Mouse (Mus musculus) lung, embryonic 14.5 days (tissue): Measurements from ENCODE around the gene Rad23a. TPM values are rescaled to one million over a fixed set of nuclear protein-coding genes. Genes with fewer than 3 reads are reported as not detected.

Source experiments
- ATAC-seq: fragments of 200-750 bp; cut with Nextera tagmentation; 2 replicates; pipeline ENCODE4 v1.8.0; 2017; ENCODE audit warnings: mild to moderate bottlenecking, moderate TSS enrichment, moderate library complexity; ENCODE audit not compliant: insufficient read depth
- DNase-seq: peaks from one replicate; pipeline ENCODE4 v3.0.0-alpha.2; 2015
- H3K27ac ChIP-seq: fragments of 300-500 bp; sonication (generic); 2 replicates; pipeline ENCODE4 v1.5.1; 2014; ENCODE audit warnings: low read depth, mild to moderate bottlenecking, moderate library complexity
- H3K27me3 ChIP-seq: fragments of 300-500 bp; sonication (generic); 2 replicates; pipeline ENCODE4 v1.6.1; 2014; ENCODE audit warnings: low read length, control low read depth; ENCODE audit not compliant: insufficient read depth
- H3K36me3 ChIP-seq: fragments of 300-500 bp; sonication (generic); 2 replicates; pipeline ENCODE4 v1.6.1; 2014; ENCODE audit warnings: control low read depth; ENCODE audit not compliant: insufficient read depth
- H3K4me1 ChIP-seq: fragments of 300-500 bp; sonication (generic); 2 replicates; pipeline ENCODE4 v1.6.1; 2014; ENCODE audit warnings: antibody characterized with exemption, control low read depth; ENCODE audit not compliant: insufficient read depth
- H3K4me2 ChIP-seq: fragments of 300-500 bp; sonication (generic); 2 replicates; pipeline ENCODE4 v1.6.1; 2014; ENCODE audit warnings: mild to moderate bottlenecking
- H3K4me3 ChIP-seq: fragments of 300-500 bp; sonication (generic); 2 replicates; pipeline ENCODE4 v1.5.1; 2014; ENCODE audit warnings: low read depth, low read length
- H3K9ac ChIP-seq: fragments of 300-500 bp; sonication (generic); 2 replicates; pipeline ENCODE4 v1.6.1; 2014
- H3K9me3 ChIP-seq: fragments of 300-500 bp; sonication (generic); 2 replicates; pipeline ENCODE4 v1.6.1; 2016; ENCODE audit warnings: low read depth, low read length, control low read depth
- CTCF ChIP-seq: IDR thresholded peaks from 2 replicates; pipeline ENCODE4 v1.5.1; 2016; ENCODE audit warnings: antibody characterized with exemption, low read depth
- WGBS: fragments of 180-500 bp; shearing (Covaris S2); extraction: QIAGEN DNeasy Blood & Tissue Kit; methylation state at CpG from one replicate; pipeline ENCODE4 v1.1.7; 2014; 5-methylcytosine and 5-hydroxymethylcytosine counted together
- polyA plus RNA-seq: library from polyadenylated mRNA; unstranded; fragments of >200 nt; fragmentation: Nextera tagmentation; extraction: Ambion mirVana; gene quantifications from 2 replicates; pipeline ENCODE4 v1.2.1, GENCODE M21; 2014

The Rad23a gene
- polyA plus RNA-seq, 1 experiment from 2014 or later, result 123 TPM

- 0 out of 2 replicates have a peak, but pooled peaks have one; percentile 2 for TF ChIP-seq CTCF
- H3K27ac ChIP-seq, result no peak overlapping the region
- H3K36me3 ChIP-seq, result no peaks in the 10 kb centered on the region; the same call in 1 of the 2 replicates
- ATAC-seq (no peak), DNase-seq (no peak)
- H3K4me3 ChIP-seq, result no peak overlapping the region
- no peaks in the 10 kb centered on the region for H3K9me3 ChIP-seq
- H3K9ac ChIP-seq, result no peak overlapping the region
- 36% methylated on average over 2 of the region's 2 CpGs for WGBS
- peaks cover 57% of the 10 kb centered on the region for H3K4me1 ChIP-seq
- H3K27me3 ChIP-seq, result peaks cover 31% of the 10 kb centered on the region
- H3K4me2 ChIP-seq, result 0 out of 2 replicates have a peak overlapping the region, but pooled peaks have one; percentile 18
Observed at GRCm38 (mm10) chr8:84790537-84790936, 49.9 kb downstream of the Rad23a start.

- Histone ChIP-seq H3K9ac (no peak overlapping the region), H3K36me3 (no peaks in the 10 kb centered on the region; the same call in 1 of the 2 replicates), H3K4me1 (peaks cover 59% of the 10 kb centered on the region), H3K4me3 (no peak overlapping the region), H3K27me3 (peaks cover 37% of the 10 kb centered on the region), H3K9me3 (no peaks in the 10 kb centered on the region), H3K27ac (no peak overlapping the region), H3K4me2 (no peak overlapping the region; the same call in 1 of the 2 replicates)
- no peak for DNase-seq
- 70% methylated on average over 9 of the region's 9 CpGs for WGBS
- ATAC-seq, result no peak
- no peak for TF ChIP-seq CTCF
Observed at GRCm38 (mm10) chr8:84789855-84790486, 50.5 kb downstream of the Rad23a start.

GRCm38 (mm10) chr8:84789345-84789744 lies 51.1 kb downstream of the Rad23a start:
- WGBS, result 62% methylated on average over 5 of the region's 5 CpGs
- Histone ChIP-seq H3K4me1 (peaks cover 59% of the 10 kb centered on the region), H3K9ac (no peak overlapping the region), H3K36me3 (no peaks in the 10 kb centered on the region; the same call in 1 of the 2 replicates), H3K4me3 (no peak overlapping the region), H3K27me3 (peaks cover 43% of the 10 kb centered on the region), H3K9me3 (no peaks in the 10 kb centered on the region), H3K27ac (peak overlapping the region; percentile 54; the same call in 1 of the 2 replicates), H3K4me2 (peak overlapping the region; percentile 47)
- ATAC-seq (no peak), DNase-seq (no peak)
- TF ChIP-seq CTCF, result no peak

GRCm38 (mm10) chr8:84788896-84789295 lies 51.6 kb downstream of the Rad23a start:
- Histone ChIP-seq H3K4me3 (no peak overlapping the region), H3K36me3 (no peaks in the 10 kb centered on the region; the same call in 1 of the 2 replicates), H3K4me2 (peak overlapping the region; percentile 47), H3K9me3 (no peaks in the 10 kb centered on the region), H3K4me1 (peaks cover 57% of the 10 kb centered on the region), H3K27me3 (peaks cover 48% of the 10 kb centered on the region), H3K9ac (no peak overlapping the region), H3K27ac (peak overlapping the region; percentile 54; the same call in 1 of the 2 replicates)
- peak; percentile 11; the same call in 1 of the 2 replicates for ATAC-seq
- no peak for TF ChIP-seq CTCF
- 8% methylated on average over 11 of the region's 11 CpGs for WGBS
- DNase-seq, result peak; percentile 89

- Histone ChIP-seq H3K4me1 (peaks cover 53% of the 10 kb centered on the region), H3K36me3 (no peaks in the 10 kb centered on the region; the same call in 1 of the 2 replicates), H3K27me3 (peaks cover 60% of the 10 kb centered on the region), H3K9ac (no peak overlapping the region), H3K4me3 (no peak overlapping the region), H3K4me2 (no peak overlapping the region), H3K9me3 (no peaks in the 10 kb centered on the region), H3K27ac (no peak overlapping the region)
- TF ChIP-seq CTCF, result no peak
- no peak for ATAC-seq
- WGBS, result 43% methylated on average over 14 of the region's 14 CpGs
- no peak for DNase-seq
Observed at GRCm38 (mm10) chr8:84787523-84788302, 52.8 kb downstream of the Rad23a start.

- Histone ChIP-seq H3K4me2 (peak overlapping the region; percentile 45), H3K27ac (no peak overlapping the region), H3K4me3 (0 out of 2 replicates have a peak overlapping the region, but pooled peaks have one; percentile 16), H3K9me3 (no peaks in the 10 kb centered on the region), H3K36me3 (no peaks in the 10 kb centered on the region; the same call in 1 of the 2 replicates), H3K4me1 (peaks cover 53% of the 10 kb centered on the region), H3K27me3 (peaks cover 67% of the 10 kb centered on the region), H3K9ac (no peak overlapping the region; the same call in 1 of the 2 replicates)
- ATAC-seq, result no peak
- no peak for TF ChIP-seq CTCF
- 30% methylated on average over 11 of the region's 11 CpGs for WGBS
- DNase-seq, result no peak
Observed at GRCm38 (mm10) chr8:84786801-84787467, 53.5 kb downstream of the Rad23a start.
